Mouse (Mus musculus) layer of hippocampus, adult 2 months (tissue): ENCODE measurements at regions not wholly inside any gene's neighbourhood (a gene's known extent, or its start where the extent isn't known, plus 50 kb on each side); places are given as distances from the start of the nearest gene placed in this dataset.

Experiments
- DNase-seq, 2 experiments: peaks; one replicate each; pipeline ENCODE4 v3.0.0; 2022; ENCODE audit warnings: low spot score in 2 of 2
- H3K27ac ChIP-seq: fragments of 200-600 bp; 2 replicates; pipeline ENCODE4 v1.8.1; 2022
- H3K4me3 ChIP-seq: fragments of 200-600 bp; 2 replicates; pipeline ENCODE4 v1.8.1; 2022; ENCODE audit warnings: mild to moderate bottlenecking
- CTCF ChIP-seq: fragments of 200-600 bp; conservative IDR thresholded peaks from 2 replicates; pipeline ENCODE4 v1.8.1; 2022; ENCODE audit warnings: antibody characterized with exemption, mild to moderate bottlenecking, moderate library complexity

DNA sequence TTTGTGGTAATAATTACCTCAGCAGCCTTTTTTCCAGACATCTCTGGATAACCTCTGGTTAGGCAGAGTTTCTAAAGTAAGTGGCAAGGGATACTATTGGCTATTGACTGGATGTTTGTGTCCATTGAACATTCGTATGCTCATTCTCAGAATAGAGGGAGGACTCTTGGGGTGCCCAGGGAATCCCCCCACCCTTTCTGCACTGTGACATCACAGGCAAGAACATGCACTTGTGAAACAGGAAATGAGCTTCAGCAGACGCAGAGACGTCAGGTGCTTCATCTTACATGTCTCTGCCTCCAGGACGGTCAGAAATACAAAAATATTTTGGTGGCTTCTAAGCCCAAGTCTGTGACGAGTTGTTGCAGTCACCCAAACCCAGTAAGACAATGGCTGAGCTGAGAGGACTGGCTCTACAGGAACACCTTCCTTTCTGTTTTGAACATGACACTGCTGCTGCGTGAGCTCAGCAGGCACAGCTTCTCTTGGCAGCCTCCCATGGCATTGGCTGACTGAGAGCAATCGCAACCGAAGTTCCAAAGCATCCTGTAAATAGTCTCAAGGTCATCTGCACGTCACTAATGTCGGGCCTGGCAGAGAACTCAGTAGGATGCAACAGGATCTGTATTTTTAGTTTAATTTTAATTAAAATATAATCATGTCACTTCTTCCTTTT, 904.6 kb downstream of the Slc4a3 start:
- Histone ChIP-seq H3K4me3 (no peak overlapping the region), H3K27ac (no peak overlapping the region)
- no peak for DNase-seq
- TF ChIP-seq CTCF: no peak

DNA sequence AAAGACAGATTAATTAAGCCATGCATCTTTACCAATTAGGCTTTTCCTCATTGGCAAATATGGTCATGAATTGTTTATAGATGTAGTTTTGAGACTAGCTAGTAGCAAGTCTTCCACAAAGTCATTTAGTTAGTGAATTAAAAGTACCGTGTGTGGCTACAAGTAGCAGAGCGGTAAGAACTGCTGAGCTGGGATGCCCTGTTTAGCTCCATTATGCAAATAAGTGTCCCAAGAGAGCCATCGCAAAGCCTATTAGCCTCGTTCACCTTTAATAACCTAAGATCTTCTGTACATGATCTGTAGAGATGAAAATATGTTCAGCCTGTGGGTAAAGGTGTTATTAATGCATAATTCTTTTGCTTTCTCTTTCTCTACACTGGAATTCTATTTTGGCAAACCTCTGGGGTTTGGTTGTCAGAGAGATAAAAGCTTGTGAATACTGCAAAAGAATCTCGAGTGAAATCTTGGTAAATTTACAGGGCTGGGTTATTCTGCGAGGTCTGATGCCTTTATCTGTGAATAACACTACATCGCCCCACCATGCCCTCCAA, 907.2 kb downstream of the Slc4a3 start:
- DNase-seq: no peak
- TF ChIP-seq CTCF: no peak
- no peak overlapping the region for H3K4me3 ChIP-seq
- H3K27ac ChIP-seq: no peak overlapping the region

DNA sequence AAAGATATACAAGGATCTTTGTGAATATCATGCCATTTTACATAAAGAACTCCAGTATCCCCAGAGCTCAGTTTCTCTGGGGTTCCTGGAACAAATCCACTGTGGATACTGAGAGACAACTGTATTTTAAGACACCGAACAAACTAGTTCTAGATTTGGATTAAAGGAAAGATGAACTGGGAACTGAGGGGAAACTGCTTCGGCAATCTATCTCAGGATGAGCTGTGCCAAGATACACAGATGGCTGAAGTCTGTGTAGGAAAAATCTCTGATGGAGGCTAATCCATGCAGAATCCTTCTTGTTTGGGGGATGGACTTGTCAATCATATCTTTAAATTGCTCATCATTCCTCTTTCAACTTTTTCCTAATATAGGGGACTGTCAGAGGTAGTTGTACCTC, 920.5 kb downstream of the Slc4a3 start:
- H3K27ac ChIP-seq: peak overlapping the region; percentile 74
- no peak for TF ChIP-seq CTCF
- DNase-seq: peak; percentile 56 to 77
- H3K4me3 ChIP-seq: no peak overlapping the region

DNA sequence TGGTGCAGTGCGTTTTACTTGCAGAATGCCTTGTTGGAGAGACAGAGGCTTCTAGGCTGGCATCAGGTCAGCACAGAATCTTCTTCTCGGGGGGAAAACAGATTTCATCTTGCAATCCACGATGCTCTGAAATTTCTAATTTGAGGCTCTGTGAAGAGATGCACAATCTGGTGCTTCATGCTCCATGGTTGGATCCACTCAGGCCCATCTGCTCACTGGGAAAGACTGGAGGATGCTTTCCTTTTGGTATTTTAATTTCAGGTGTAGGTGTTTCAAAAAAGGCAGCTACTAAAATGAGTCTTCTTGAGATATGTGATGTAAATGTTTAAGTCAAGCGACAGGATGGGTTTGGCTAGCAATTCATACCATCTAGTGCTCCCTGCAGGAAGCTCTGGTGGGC, 938.1 kb downstream of the Slc4a3 start:
- TF ChIP-seq CTCF: peak; percentile 30
- peak; percentile 62 to 66 for DNase-seq
- H3K27ac ChIP-seq: peak overlapping the region; percentile 90
- H3K4me3 ChIP-seq: no peak overlapping the region

DNA sequence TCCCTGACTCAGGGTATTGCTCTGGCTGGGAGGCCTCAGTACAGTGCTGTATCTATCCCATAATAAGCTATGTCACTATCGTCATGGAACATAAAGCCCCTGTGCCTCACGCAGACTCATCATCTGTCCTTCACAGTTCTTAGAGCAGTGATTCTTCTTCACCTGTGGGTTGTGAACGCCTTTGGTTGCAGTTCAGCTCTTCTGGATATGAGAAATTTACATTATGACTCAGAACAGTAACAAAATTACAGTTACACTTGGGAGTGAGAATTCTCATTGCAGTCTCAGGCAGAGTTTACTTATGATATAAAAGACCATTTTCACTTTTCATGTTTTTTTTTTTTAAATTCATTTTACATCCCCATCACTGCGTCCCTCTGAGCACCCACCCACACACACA, 941.4 kb downstream of the Slc4a3 start:
- Histone ChIP-seq H3K4me3 (no peak overlapping the region), H3K27ac (no peak overlapping the region)
- DNase-seq: no peak
- no peak for TF ChIP-seq CTCF

DNA sequence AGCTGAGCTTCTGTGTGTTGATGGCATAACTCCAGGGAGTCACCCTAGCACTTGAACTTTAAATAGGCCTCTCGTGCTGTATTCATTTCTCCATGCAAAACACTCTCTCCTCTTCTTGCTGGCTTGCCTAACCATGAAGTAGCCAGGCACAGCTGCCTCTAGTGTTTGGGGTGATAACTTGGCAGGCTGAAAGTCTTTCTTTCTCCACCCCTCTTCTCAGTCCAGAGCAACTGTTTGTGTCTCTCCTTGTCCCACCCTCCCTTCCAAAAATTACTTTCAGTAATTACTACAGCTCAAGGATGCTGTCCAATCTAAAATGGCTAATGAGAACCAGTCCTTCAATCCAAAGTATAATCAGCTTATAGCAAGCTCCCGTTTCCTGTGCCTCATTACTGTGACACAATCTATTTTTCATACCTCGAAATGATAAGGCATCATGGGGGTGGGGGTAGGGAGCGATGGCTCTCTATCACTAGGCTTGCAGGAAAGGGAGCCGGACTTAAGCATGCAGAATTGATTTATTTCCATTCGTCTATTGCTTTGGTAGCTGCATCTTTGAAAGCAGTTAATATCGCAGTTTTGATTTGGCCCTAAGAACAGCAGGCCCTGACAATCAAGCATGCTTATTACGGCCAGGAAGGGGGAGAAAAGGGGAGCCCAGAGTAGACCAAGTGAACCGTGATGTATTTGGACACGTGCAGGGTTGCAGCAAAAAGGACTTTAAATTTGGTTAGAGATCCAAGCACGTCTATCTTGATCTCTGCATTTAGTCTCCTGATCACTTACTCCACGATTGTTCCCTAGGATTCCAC, 943.8 kb downstream of the Slc4a3 start:
- peak; percentile 17 for TF ChIP-seq CTCF
- no peak overlapping the region for H3K4me3 ChIP-seq
- peak overlapping the region; percentile 77 for H3K27ac ChIP-seq
- DNase-seq: no peak

DNA sequence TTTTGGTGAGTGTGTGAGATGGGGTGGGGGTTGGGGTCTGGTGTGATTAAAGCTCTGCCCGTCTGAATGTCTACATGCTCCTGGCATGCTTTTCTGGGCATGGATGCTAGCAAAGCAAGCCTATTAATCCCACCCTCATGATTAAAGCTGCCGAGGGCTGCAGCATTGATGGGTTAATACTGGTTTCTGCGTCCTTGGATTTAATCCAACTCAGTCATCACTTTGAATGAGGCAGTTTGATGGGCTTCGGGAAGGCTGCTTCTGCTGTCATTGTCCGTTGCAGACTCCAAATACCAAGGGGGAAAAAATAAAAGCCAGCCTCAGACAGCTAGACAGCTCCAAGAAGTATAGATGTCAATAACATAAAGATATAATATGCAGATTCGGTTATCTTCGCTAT, 944.7 kb downstream of the Slc4a3 start:
- Histone ChIP-seq H3K4me3 (peak overlapping the region; percentile 2; the same call in 1 of the 2 replicates), H3K27ac (peak overlapping the region; percentile 77)
- DNase-seq: no peak
- no peak for TF ChIP-seq CTCF

DNA sequence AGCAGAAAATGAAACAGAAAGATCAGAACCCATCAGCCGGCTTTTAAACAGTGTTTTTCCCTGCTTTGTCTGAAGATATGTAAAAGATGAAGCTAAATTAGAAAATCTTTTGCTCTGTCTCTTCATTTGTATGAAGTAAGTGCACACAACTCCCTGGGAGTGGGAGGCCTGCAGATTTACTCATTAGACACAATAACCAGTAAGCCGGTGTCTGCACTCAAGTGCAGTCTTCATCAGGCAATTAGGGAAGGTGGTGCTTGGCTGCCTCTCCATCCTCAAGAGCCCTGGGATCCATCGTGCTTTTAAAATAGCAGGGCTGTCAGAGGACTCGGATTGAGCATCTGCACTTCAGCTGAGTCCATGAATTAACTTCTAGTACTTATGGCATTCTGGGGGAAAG, 945.1 kb downstream of the Slc4a3 start:
- no peak for DNase-seq
- peak overlapping the region; percentile 2; the same call in 1 of the 2 replicates for H3K4me3 ChIP-seq
- TF ChIP-seq CTCF: no peak
- H3K27ac ChIP-seq: peak overlapping the region; percentile 77

DNA sequence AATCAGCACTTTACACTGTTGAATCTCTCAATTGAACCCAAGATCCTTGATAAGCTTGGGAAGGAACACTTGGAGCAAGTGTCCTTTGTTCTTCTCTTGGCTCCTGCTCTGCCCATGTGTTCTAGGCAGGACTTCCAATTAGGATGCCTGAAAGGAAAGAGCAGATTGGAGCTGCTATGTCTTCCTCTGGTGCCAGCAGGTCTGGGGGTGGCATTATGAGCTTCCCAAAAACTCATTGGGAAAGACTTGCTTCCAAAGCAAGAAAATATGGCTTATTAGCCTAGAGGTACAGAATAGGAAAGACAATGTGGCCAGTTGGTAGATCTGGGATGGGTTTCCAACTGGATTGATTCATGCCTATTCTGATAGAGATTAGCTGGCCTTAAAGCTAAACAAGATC, 959.1 kb downstream of the Slc4a3 start:
- no peak for TF ChIP-seq CTCF
- DNase-seq: peak; percentile 65 to 76
- Histone ChIP-seq H3K27ac (peak overlapping the region; percentile 76), H3K4me3 (no peak overlapping the region)

DNA sequence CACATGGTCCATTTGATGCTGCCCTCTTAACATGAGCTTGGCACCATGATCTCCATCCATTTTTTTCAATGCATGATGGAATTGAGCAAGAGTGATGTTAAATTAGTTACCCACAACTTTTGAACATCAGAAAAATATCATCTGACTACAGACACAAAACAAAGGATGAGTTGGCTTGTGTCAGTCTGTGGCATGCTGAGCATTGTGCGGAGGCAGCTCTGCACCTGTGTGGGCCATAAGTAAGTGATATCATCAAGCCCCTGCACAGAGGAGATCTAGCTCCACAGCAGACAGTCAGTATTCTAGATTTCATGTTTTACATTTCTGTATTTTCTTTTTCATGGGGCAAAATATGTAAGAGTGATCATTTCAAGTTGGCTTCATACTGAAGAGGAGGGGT, 962.8 kb downstream of the Slc4a3 start:
- TF ChIP-seq CTCF: no peak
- Histone ChIP-seq H3K27ac (peak overlapping the region; percentile 74), H3K4me3 (no peak overlapping the region)
- peak in 1 of 2 experiments; percentile 26 for DNase-seq

DNA sequence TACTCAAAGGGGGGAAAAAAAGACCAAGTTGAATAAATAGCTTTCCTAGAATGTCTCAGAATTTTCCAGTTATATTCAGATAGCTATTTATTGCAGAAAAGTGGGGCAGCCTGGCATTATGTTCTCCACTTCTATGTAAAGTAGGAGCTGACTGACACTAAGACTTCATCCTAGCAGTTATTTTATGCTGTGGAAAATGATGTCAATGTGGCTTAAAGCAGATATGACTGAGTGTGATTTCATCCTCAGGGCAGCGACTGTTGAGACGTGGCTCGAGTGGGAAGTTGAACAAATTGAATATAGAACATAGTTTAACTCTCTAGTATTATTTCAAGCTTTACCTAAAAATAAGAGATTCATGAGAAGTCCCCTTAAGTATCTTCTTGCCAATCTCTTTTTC, 963.4 kb downstream of the Slc4a3 start:
- DNase-seq: no peak
- no peak overlapping the region for H3K4me3 ChIP-seq

DNA sequence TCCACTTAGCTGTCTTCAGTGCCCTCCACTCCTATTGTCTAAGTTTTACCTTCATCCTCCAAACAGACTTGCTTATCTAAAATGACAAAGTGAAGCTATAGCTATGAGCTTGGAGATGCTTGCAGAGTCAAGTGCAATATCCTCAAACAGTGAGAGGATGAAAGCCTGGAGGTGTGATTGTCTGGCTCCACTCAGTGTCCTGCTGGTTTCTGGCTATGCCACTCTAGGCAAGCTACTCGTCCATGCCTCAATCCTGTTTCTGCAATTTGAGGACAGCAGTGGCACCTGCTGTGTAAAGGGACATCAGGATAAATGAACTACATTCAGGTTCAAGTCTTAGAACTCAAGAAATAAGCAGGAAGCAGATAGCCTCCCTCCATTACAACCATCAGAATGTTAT, 966.1 kb downstream of the Slc4a3 start:
- no peak for TF ChIP-seq CTCF
- no peak for DNase-seq
- H3K4me3 ChIP-seq: no peak overlapping the region
- no peak overlapping the region for H3K27ac ChIP-seq

More for the DNA sequence above, 963.4 kb downstream of the Slc4a3 start:
- peak overlapping the region; percentile 65 for H3K27ac ChIP-seq
- no peak for TF ChIP-seq CTCF

DNA sequence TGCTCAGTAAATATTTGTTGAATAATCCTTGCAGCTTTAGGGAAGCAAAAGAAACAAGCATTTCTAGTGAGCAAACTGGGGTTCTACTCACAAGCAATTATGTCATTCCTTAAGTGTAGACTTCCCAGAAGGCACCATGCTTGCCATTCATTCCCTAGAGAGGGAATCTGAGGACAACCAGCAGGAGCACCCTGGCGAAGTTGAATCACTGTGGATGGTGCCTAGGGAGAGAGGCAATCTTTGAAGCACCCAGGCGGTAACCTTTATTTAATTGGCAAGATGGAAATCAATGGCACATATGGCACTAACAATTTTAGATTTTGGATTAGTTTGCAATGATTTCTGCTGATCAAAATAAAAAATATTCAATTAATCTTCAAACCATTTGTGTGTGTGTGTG, 967.4 kb downstream of the Slc4a3 start:
- H3K27ac ChIP-seq: peak overlapping the region; percentile 55
- no peak for TF ChIP-seq CTCF
- H3K4me3 ChIP-seq: no peak overlapping the region
- DNase-seq: peak; percentile 45 to 66
